Mouse (Mus musculus): ENCODE data around the gene Usp30. TPM values are rescaled to one million over a fixed set of nuclear protein-coding genes. Genes with fewer than 3 reads are reported as not detected.

Gene Usp30
- total and polyA plus RNA-seq, 2 experiments: 6.6 to 14.8 TPM

DNA sequence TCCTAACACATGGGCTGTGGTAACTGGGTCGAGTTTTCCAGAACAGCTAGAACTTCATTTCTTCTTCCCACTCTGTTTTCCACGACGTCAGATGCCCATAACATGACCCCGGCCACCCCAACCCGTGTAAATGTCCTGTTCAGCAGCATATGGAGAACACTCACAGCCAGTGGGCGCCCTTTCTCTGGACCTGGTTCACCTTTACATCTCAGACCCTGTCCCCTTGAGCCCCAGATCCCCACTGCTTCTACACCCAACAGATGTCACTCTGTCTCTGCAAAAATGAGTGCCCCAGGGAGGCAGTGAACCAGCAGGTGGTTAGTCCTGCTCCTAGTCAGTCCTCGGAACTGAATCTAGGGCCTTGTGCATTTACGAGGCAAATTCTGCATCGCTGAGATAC is 2.7 kb downstream of the Usp30 start:
- Histone ChIP-seq H3K4me1 (ENCODE audit: control insufficient read depth, insufficient read depth, low read length) (no peaks in the 10 kb centered on the region), H3K27ac (replicated peaks; ENCODE audit: insufficient read depth, low read depth, low read length) (no peak overlapping the region), H3K4me3 (ENCODE audit: insufficient read depth, low read depth, low read length) (no peak overlapping the region), H3K9ac (ENCODE audit: low read depth, low read length) (no peak overlapping the region), H3K79me2 (ENCODE audit: control insufficient read depth, insufficient read depth, low read length) (no peaks in the 10 kb centered on the region), H3K36me3 (ENCODE audit: control insufficient read depth, insufficient read depth, low read length) (no peaks in the 10 kb centered on the region), H3K27me3 (ENCODE audit: control insufficient read depth, insufficient read depth, low read length) (no peaks in the 10 kb centered on the region)
- no peak for DNase-seq (ENCODE audit: extremely low read depth, low read depth, low spot score)
- WGBS: 69% methylated on average over 9 of the region's 9 CpGs
- TF ChIP-seq CTCF (IDR thresholded peaks at IDR 0.05; ENCODE audit: low read depth, low read length) (no peak), POLR2A (IDR thresholded peaks at IDR 0.05; ENCODE audit: extremely low read depth, insufficient read depth, low read length) (no peak)

DNA sequence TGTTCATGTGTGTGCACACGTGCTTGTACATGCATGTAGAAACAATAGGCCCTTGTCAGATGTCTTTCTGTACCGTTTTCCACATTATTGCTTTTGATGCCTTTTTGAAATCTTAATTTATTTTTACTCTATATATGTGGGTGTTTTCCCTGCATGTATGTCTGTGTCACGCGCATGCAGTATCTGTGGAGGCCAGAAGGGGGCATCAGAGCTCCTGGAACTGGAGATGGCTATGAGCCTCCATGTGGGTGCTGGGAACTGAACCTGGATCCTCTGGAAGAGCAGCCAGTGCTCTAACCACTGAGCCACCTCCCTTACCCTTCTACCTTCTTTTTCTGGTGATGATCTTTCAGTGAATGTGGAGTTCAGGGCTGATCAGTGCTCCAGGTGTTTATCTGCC is 5.6 kb downstream of the Usp30 start:
- H3K9ac ChIP-seq (ENCODE audit: low read depth, low read length): no peak overlapping the region
- WGBS: 93% methylated on average over 4 of the region's 4 CpGs
- TF ChIP-seq CTCF (IDR thresholded peaks at IDR 0.05; ENCODE audit: low read depth, low read length) (peak; percentile 25; the same call in 1 of the 2 replicates), POLR2A (IDR thresholded peaks at IDR 0.05; ENCODE audit: extremely low read depth, insufficient read depth, low read length) (no peak)

DNA sequence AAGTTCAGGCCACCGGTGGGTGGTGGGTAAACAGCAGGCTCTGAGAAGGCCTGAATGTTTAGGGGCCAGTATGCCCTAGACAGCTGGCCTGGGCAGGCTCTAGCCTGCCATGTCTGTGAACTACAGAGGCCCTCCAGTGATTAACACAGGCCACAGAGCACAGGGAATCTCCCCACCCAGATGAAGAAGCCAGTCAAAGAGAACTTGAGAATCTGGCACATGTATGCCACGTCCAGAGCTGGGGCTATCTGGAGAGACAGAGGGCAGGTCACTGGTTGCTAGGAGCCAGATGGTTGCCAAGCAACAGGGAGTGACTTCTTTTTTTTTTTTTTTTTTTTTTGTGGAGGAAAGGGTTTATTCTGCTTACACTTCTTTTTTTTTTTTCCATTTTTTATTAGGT is 7.0 kb downstream of the Usp30 start:
- DNase-seq (ENCODE audit: extremely low read depth, low read depth, low spot score): no peak
- no peaks in the 10 kb centered on the region for H3K79me2 ChIP-seq (ENCODE audit: control insufficient read depth, insufficient read depth, low read length)
- no peak overlapping the region for H3K4me3 ChIP-seq (ENCODE audit: insufficient read depth, low read depth, low read length)
- no peaks in the 10 kb centered on the region for H3K36me3 ChIP-seq (ENCODE audit: control insufficient read depth, insufficient read depth, low read length)
- H3K27ac ChIP-seq (replicated peaks; ENCODE audit: insufficient read depth, low read depth, low read length): no peak overlapping the region
- no peaks in the 10 kb centered on the region for H3K4me1 ChIP-seq (ENCODE audit: control insufficient read depth, insufficient read depth, low read length)
- TF ChIP-seq CTCF (IDR thresholded peaks at IDR 0.05; ENCODE audit: low read depth, low read length) (no peak), POLR2A (IDR thresholded peaks at IDR 0.05; ENCODE audit: extremely low read depth, insufficient read depth, low read length) (no peak)
- no peaks in the 10 kb centered on the region for H3K27me3 ChIP-seq (ENCODE audit: control insufficient read depth, insufficient read depth, low read length)
- H3K9ac ChIP-seq (ENCODE audit: low read depth, low read length): no peak overlapping the region
- 56% methylated on average over 2 of the region's 2 CpGs for WGBS

More for the DNA sequence above, 5.6 kb downstream of the Usp30 start:
- no peaks in the 10 kb centered on the region for H3K79me2 ChIP-seq (ENCODE audit: control insufficient read depth, insufficient read depth, low read length)
- no peaks in the 10 kb centered on the region for H3K4me1 ChIP-seq (ENCODE audit: control insufficient read depth, insufficient read depth, low read length)
- no peak for DNase-seq (ENCODE audit: extremely low read depth, low read depth, low spot score)
- H3K27ac ChIP-seq (replicated peaks; ENCODE audit: insufficient read depth, low read depth, low read length): no peak overlapping the region
- no peaks in the 10 kb centered on the region for H3K36me3 ChIP-seq (ENCODE audit: control insufficient read depth, insufficient read depth, low read length)
- H3K27me3 ChIP-seq (ENCODE audit: control insufficient read depth, insufficient read depth, low read length): no peaks in the 10 kb centered on the region
- H3K4me3 ChIP-seq (ENCODE audit: insufficient read depth, low read depth, low read length): no peak overlapping the region

DNA sequence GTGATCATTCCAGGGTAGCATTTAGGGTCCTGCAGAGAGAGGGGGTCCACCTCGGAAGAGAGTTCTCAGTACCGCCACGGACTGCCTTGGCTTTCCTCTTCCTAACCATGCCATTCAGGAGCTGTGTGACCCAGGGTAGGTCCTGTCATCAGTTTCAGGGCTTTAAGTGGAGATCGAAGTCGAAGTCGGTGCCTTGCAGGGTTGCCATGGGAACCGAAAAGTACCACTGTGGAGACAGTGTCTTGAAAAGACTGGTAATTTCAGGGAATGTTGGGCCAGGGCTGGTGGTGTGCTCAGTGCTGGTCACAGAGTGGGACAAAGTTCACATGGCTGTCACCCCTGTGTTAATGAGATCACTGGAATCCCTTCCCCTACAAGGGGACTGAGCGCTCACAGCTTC is 11.7 kb downstream of the Usp30 start:
- Histone ChIP-seq H3K4me3 (ENCODE audit: insufficient read depth, low read depth, low read length) (no peak overlapping the region), H3K79me2 (ENCODE audit: control insufficient read depth, insufficient read depth, low read length) (no peaks in the 10 kb centered on the region), H3K27me3 (ENCODE audit: control insufficient read depth, insufficient read depth, low read length) (no peaks in the 10 kb centered on the region), H3K36me3 (ENCODE audit: control insufficient read depth, insufficient read depth, low read length) (no peaks in the 10 kb centered on the region), H3K9ac (ENCODE audit: low read depth, low read length) (no peak overlapping the region), H3K27ac (replicated peaks; ENCODE audit: insufficient read depth, low read depth, low read length) (no peak overlapping the region), H3K4me1 (ENCODE audit: control insufficient read depth, insufficient read depth, low read length) (no peaks in the 10 kb centered on the region)
- TF ChIP-seq POLR2A (IDR thresholded peaks at IDR 0.05; ENCODE audit: extremely low read depth, insufficient read depth, low read length) (no peak), CTCF (IDR thresholded peaks at IDR 0.05; ENCODE audit: low read depth, low read length) (no peak)
- no peak for DNase-seq (ENCODE audit: extremely low read depth, low read depth, low spot score)
- WGBS: 76% methylated on average over 8 of the region's 8 CpGs

DNA sequence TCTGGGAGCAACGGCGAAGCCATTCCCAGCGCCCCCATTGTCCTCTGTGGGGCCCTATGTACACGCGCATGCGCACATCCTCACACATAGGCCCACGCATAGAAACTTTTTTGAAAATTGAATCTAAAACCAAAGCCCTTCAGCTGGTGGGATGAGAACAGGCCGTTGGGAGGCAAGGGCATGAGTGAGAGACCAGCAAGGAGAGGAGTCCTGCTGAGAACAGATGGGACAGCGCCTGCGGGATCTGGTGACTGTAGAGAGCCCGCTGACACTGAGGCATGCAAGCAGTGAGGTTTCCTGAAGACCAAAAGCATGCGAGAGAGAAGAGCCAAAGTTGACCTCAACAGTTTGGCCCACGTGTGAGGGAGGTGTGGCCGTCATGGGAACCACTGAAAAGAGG is 20.2 kb downstream of the Usp30 start:
- H3K27me3 ChIP-seq (ENCODE audit: control insufficient read depth, insufficient read depth, low read length): peaks cover 2% of the 10 kb centered on the region; the same call in 1 of the 2 replicates
- no peak for DNase-seq (ENCODE audit: extremely low read depth, low read depth, low spot score)
- H3K4me1 ChIP-seq (ENCODE audit: control insufficient read depth, insufficient read depth, low read length): no peaks in the 10 kb centered on the region
- H3K36me3 ChIP-seq (ENCODE audit: control insufficient read depth, insufficient read depth, low read length): no peaks in the 10 kb centered on the region
- H3K4me3 ChIP-seq (ENCODE audit: insufficient read depth, low read depth, low read length): no peak overlapping the region
- 73% methylated on average over 14 of the region's 14 CpGs for WGBS
- H3K9ac ChIP-seq (ENCODE audit: low read depth, low read length): no peak overlapping the region
- H3K79me2 ChIP-seq (ENCODE audit: control insufficient read depth, insufficient read depth, low read length): no peaks in the 10 kb centered on the region
- TF ChIP-seq CTCF (IDR thresholded peaks at IDR 0.05; ENCODE audit: low read depth, low read length) (no peak), POLR2A (IDR thresholded peaks at IDR 0.05; ENCODE audit: extremely low read depth, insufficient read depth, low read length) (no peak)
- H3K27ac ChIP-seq (replicated peaks; ENCODE audit: insufficient read depth, low read depth, low read length): no peak overlapping the region

DNA sequence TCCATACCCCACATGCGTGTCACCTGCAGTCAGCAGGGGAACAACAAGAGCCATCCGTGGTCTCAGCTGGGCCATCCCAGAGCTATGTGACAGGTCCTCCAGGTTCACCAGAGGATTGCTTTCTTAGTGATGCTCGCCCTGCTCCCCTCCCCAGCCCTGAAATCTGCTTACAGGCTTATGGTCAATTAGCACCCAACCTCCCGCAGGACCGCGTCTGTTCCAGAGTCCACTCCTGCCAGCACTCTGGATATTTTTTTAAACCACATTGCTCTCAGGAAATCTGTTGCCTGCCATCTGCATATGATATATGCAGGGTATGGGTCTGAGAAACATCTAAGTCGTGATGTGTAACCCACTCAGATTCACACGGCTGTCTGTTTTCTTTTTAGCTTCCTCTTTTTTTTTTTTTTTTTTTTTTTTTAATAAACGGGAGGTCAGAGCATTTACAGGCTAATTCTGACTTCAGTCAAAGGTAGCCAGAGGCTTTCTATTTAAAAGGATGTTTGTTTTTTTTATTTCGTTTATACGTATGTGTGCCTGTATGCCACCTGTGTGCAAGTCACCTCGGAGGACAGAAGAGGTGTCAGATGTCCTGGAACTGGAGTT is 22.7 kb downstream of the Usp30 start:
- WGBS: 64% methylated on average over 12 of the region's 12 CpGs
- Histone ChIP-seq H3K4me1 (ENCODE audit: control insufficient read depth, insufficient read depth, low read length) (no peaks in the 10 kb centered on the region), H3K36me3 (ENCODE audit: control insufficient read depth, insufficient read depth, low read length) (no peaks in the 10 kb centered on the region), H3K27me3 (ENCODE audit: control insufficient read depth, insufficient read depth, low read length) (peaks cover 8% of the 10 kb centered on the region), H3K27ac (replicated peaks; ENCODE audit: insufficient read depth, low read depth, low read length) (no peak overlapping the region), H3K4me3 (ENCODE audit: insufficient read depth, low read depth, low read length) (no peak overlapping the region), H3K79me2 (ENCODE audit: control insufficient read depth, insufficient read depth, low read length) (no peaks in the 10 kb centered on the region), H3K9ac (ENCODE audit: low read depth, low read length) (no peak overlapping the region)
- no peak for TF ChIP-seq POLR2A (IDR thresholded peaks at IDR 0.05; ENCODE audit: extremely low read depth, insufficient read depth, low read length)
- TF ChIP-seq CTCF (IDR thresholded peaks at IDR 0.05; ENCODE audit: low read depth, low read length): no peak
- no peak for DNase-seq (ENCODE audit: extremely low read depth, low read depth, low spot score)
